Comparison of ENCODE assay signal across 10 mouse cellular contexts in genomic region chr2:106790329-106790701, GRCm38 (mm10).
DNase-seq lines count a peak whose midpoint lies in the region; ATAC-seq and TF ChIP-seq lines count a peak whose summit lies in the region.
"Had no signal": no experiment of that assay in that cellular context is flagged by ENCODE, and none has a peak within 500 bp of the region (broad histone marks: within the 10 kb centered on the region; RNA-seq: fewer than 3 reads in every experiment).

No protein-coding gene starts in this region.

- TF ChIP-seq POLR2A in limb, embryonic 14.5 days (IDR thresholded peaks at IDR 0.05; ENCODE audit: borderline replicate concordance, extremely low read depth, insufficient read depth, insufficient read length), result no peak

- WGBS in heart, embryonic 11.5 days (ENCODE audit: insufficient replicate concordance), result 49% methylated on average over 3 of the region's 3 CpGs
- WGBS in limb, embryonic 14.5 days, result 19% methylated on average over 3 of the region's 3 CpGs

- H3K9me3 ChIP-seq in heart, embryonic 11.5 days (replicated peaks; ENCODE audit: control insufficient read depth, low read length), result no peaks in the 10 kb centered on the region
- no peaks in the 10 kb centered on the region for H3K9me3 ChIP-seq in limb, embryonic 14.5 days (ENCODE audit: control insufficient read depth, low read length)
- H3K9me3 ChIP-seq: liver, embryonic 13.5 days had no signal

- H3K4me3 ChIP-seq in heart, embryonic 11.5 days (ENCODE audit: low read depth, low read length), result no peak overlapping the region
- H3K4me3 ChIP-seq in limb, embryonic 14.5 days (replicated peaks; ENCODE audit: low read length), result no peak overlapping the region
- H3K4me3 ChIP-seq: liver, embryonic 13.5 days had no signal

- no peak for DNase-seq in heart, postnatal 10 days
- DNase-seq in NIH3T3 (ENCODE audit: low read depth), result peak; percentile 7
- peak; percentile 71 to 77 for DNase-seq in kidney, adult 8-10 months
- DNase-seq in limb, embryonic 14.5 days (ENCODE audit: low spot score), result no peak
- no peak for DNase-seq in layer of hippocampus, postnatal 36 days
- no peak for DNase-seq in urinary bladder, postnatal 25 days (ENCODE audit: low spot score)
- DNase-seq: B cell, adult 2 months; liver, embryonic 13.5 days had no signal

- ATAC-seq in heart, embryonic 11.5 days (replicated peaks; ENCODE audit: insufficient number of reproducible peaks, low FRiP score, low TSS enrichment), result no peak; the same call in 1 of the 2 replicates
- 0 out of 2 replicates have a peak, but pooled peaks have one; percentile 13 for ATAC-seq in limb, embryonic 14.5 days (ENCODE audit: low FRiP score, low read depth)
- no peak for ATAC-seq in activated CD4-positive, CD25-positive, alpha-beta regulatory T cell, adult 4 months

- H3K4me2 ChIP-seq in heart, embryonic 11.5 days, result no peak overlapping the region
- H3K4me2 ChIP-seq in limb, embryonic 14.5 days (replicated peaks; ENCODE audit: low read depth, low read length, severe bottlenecking), result no peak overlapping the region; the same call in 1 of the 2 replicates
- H3K4me2 ChIP-seq: liver, embryonic 13.5 days had no signal

- peaks cover 18% of the 10 kb centered on the region; the same call in 1 of the 2 replicates for H3K4me1 ChIP-seq in heart, embryonic 11.5 days (ENCODE audit: control insufficient read depth, insufficient read depth, low read length)
- peaks cover 28% of the 10 kb centered on the region for H3K4me1 ChIP-seq in limb, embryonic 14.5 days (ENCODE audit: control insufficient read depth, insufficient read depth, low read length)

- no peaks in the 10 kb centered on the region for H3K36me3 ChIP-seq in heart, embryonic 11.5 days (ENCODE audit: control insufficient read depth, insufficient read depth, low read length)
- no peaks in the 10 kb centered on the region for H3K36me3 ChIP-seq in limb, embryonic 14.5 days (ENCODE audit: control insufficient read depth, insufficient read depth, low read length)
- H3K36me3 ChIP-seq: liver, embryonic 13.5 days had no signal

- H3K27ac ChIP-seq in heart, embryonic 11.5 days (ENCODE audit: low read depth, low read length), result 0 out of 2 replicates have a peak overlapping the region, but pooled peaks have one; percentile 15
- H3K27ac ChIP-seq in limb, embryonic 14.5 days (replicated peaks; ENCODE audit: low read depth, low read length), result peak overlapping the region; percentile 55
- H3K27ac ChIP-seq: liver, embryonic 13.5 days had no signal

- intact Hi-C loops in heart, postnatal 10 days (cut with DNase I), result no loop called here

- H3K9ac ChIP-seq in heart, embryonic 11.5 days (ENCODE audit: low read depth, low read length), result no peak overlapping the region
- H3K9ac ChIP-seq in limb, embryonic 14.5 days (ENCODE audit: low read depth, low read length, severe bottlenecking), result no peak overlapping the region
- H3K9ac ChIP-seq: liver, embryonic 13.5 days had no signal

- no peaks in the 10 kb centered on the region for H3K27me3 ChIP-seq in heart, embryonic 11.5 days (ENCODE audit: control insufficient read depth, insufficient read depth, low read length)
- H3K27me3 ChIP-seq in limb, embryonic 14.5 days (ENCODE audit: control insufficient read depth, insufficient read depth, low read length), result no peaks in the 10 kb centered on the region
- H3K27me3 ChIP-seq: liver, embryonic 13.5 days had no signal

Comparison
In these comparisons a context has a peak if more than half of its experiments do, and no peak if none do; other contexts are left out.
1. DNase-seq: peak in NIH3T3 (single experiment) and kidney, adult 8-10 months (2 of 2); none in heart, postnatal 10 days (0 of 2), limb, embryonic 14.5 days (single experiment), layer of hippocampus, postnatal 36 days (0 of 2) and urinary bladder, postnatal 25 days (single experiment).